Mouse (Mus musculus) forebrain, embryonic 15.5 days (tissue): ENCODE results near the gene Tiam2. TPM values are rescaled to one million over a fixed set of nuclear protein-coding genes. Genes with fewer than 3 reads are reported as not detected.

ENCODE experiments used
- ATAC-seq: fragments of 200-750 bp; cut with Nextera tagmentation; replicated peaks from 2 replicates; pipeline ENCODE4 v1.8.0; 2017; ENCODE audit warnings: mild to moderate bottlenecking, moderate TSS enrichment, moderate library complexity
- H3K27ac ChIP-seq: fragments of 300-500 bp; sonication (generic); replicated peaks from 2 replicates; pipeline ENCODE4 v1.5.1; 2015; ENCODE audit warnings: mild to moderate bottlenecking, inconsistent platforms
- H3K27me3 ChIP-seq: fragments of 300-500 bp; sonication (generic); 2 replicates; pipeline ENCODE4 v1.6.1; 2015; ENCODE audit warnings: inconsistent platforms
- H3K36me3 ChIP-seq: fragments of 300-500 bp; sonication (generic); 2 replicates; pipeline ENCODE4 v1.6.1; 2015; ENCODE audit warnings: mild to moderate bottlenecking, inconsistent platforms
- H3K4me1 ChIP-seq: fragments of 300-500 bp; sonication (generic); 2 replicates; pipeline ENCODE4 v1.6.1; 2015; ENCODE audit warnings: inconsistent platforms
- H3K4me2 ChIP-seq: fragments of 300-500 bp; sonication (generic); replicated peaks from 2 replicates; pipeline ENCODE4 v1.6.1; 2015; ENCODE audit warnings: mild to moderate bottlenecking, inconsistent platforms
- H3K4me3 ChIP-seq: fragments of 300-500 bp; sonication (generic); 2 replicates; pipeline ENCODE4 v1.5.1; 2015; ENCODE audit warnings: mild to moderate bottlenecking, inconsistent platforms
- H3K9ac ChIP-seq: fragments of 300-500 bp; sonication (generic); replicated peaks from 2 replicates; pipeline ENCODE4 v1.6.1; 2015; ENCODE audit warnings: mild to moderate bottlenecking, inconsistent platforms
- H3K9me3 ChIP-seq: fragments of 300-500 bp; sonication (generic); 2 replicates; pipeline ENCODE4 v1.6.1; 2016; ENCODE audit warnings: inconsistent platforms
- WGBS: fragments of 180-500 bp; shearing (Covaris S2); methylation state at CpG from one replicate; pipeline ENCODE4 v1.1.7; 2015; ENCODE audit warnings: mixed read lengths; 5-methylcytosine and 5-hydroxymethylcytosine counted together
- polyA plus RNA-seq: library from polyadenylated mRNA; unstranded; fragments of >200 nt; fragmentation: Nextera tagmentation; extraction: Ambion mirVana; gene quantifications from 2 replicates; pipeline ENCODE4 v1.2.1, GENCODE M21; 2015

Tiam2 gene
- polyA plus RNA-seq, 1 experiment from 2014 or later: 122 TPM

GRCm38 (mm10) chr17:3491667-3492066 is 165.3 kb downstream of the Tiam2 start:
- H3K36me3 ChIP-seq: peaks cover 4% of the 10 kb centered on the region; the same call in 1 of the 2 replicates
- 88% methylated on average over 6 of the region's 6 CpGs for WGBS

GRCm38 (mm10) chr17:3495576-3495975 is 169.2 kb downstream of the Tiam2 start:
- Histone ChIP-seq H3K9ac (no peak overlapping the region), H3K4me1 (peaks cover 5% of the 10 kb centered on the region), H3K36me3 (no peaks in the 10 kb centered on the region), H3K4me2 (no peak overlapping the region), H3K27me3 (no peaks in the 10 kb centered on the region), H3K27ac (no peak overlapping the region), H3K9me3 (no peaks in the 10 kb centered on the region), H3K4me3 (no peak overlapping the region)
- no peak for ATAC-seq
- 72% methylated on average over 2 of the region's 2 CpGs for WGBS

More at GRCm38 (mm10) chr17:3491667-3492066, 165.3 kb downstream of the Tiam2 start:
- no peaks in the 10 kb centered on the region for H3K27me3 ChIP-seq
- H3K9me3 ChIP-seq: no peaks in the 10 kb centered on the region
- H3K9ac ChIP-seq: no peak overlapping the region
- H3K4me3 ChIP-seq: no peak overlapping the region
- peaks cover 12% of the 10 kb centered on the region for H3K4me1 ChIP-seq
- no peak overlapping the region for H3K4me2 ChIP-seq
- H3K27ac ChIP-seq: no peak overlapping the region
- ATAC-seq: no peak

GRCm38 (mm10) chr17:3496080-3496479 is 169.7 kb downstream of the Tiam2 start:
- no peak overlapping the region for H3K9ac ChIP-seq
- no peaks in the 10 kb centered on the region for H3K36me3 ChIP-seq
- 81% methylated on average over 3 of the region's 3 CpGs for WGBS
- H3K27me3 ChIP-seq: no peaks in the 10 kb centered on the region
- no peak for ATAC-seq
- no peaks in the 10 kb centered on the region for H3K9me3 ChIP-seq
- no peak overlapping the region for H3K4me3 ChIP-seq
- H3K4me1 ChIP-seq: peaks cover 5% of the 10 kb centered on the region
- H3K4me2 ChIP-seq: no peak overlapping the region
- no peak overlapping the region for H3K27ac ChIP-seq

- Histone ChIP-seq H3K4me3 (no peak overlapping the region), H3K9me3 (no peaks in the 10 kb centered on the region), H3K4me2 (no peak overlapping the region), H3K27me3 (no peaks in the 10 kb centered on the region), H3K27ac (no peak overlapping the region), H3K36me3 (peaks cover 6% of the 10 kb centered on the region), H3K4me1 (peaks cover 5% of the 10 kb centered on the region), H3K9ac (no peak overlapping the region)
- 19% methylated on average over 3 of the region's 3 CpGs for WGBS
- no peak for ATAC-seq
Observed at GRCm38 (mm10) chr17:3498086-3498485, 171.7 kb downstream of the Tiam2 start.

DNA sequence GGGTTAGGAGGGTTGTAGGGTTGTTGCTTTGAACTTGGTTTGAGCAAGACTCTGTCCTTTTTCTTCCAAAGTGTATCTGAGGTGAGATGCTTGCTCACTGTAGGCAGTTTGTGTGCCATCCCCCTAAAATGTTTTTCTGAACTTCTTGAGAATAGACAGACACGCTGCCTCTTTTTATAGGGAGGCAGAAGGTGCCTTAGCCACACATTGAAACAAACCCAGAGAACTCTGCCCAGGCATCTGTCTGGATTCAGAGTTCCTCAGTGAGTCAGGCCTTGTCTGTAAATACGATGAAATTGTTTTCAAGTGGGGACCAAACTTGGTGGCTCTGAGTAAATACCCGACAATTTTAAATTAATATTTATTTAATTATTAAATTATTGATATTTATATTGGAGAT is 172.2 kb downstream of the Tiam2 start:
- no peak overlapping the region for H3K4me3 ChIP-seq
- peaks cover 5% of the 10 kb centered on the region for H3K4me1 ChIP-seq
- H3K9me3 ChIP-seq: no peaks in the 10 kb centered on the region
- H3K36me3 ChIP-seq: peaks cover 11% of the 10 kb centered on the region
- H3K27ac ChIP-seq: no peak overlapping the region
- WGBS: 91% methylated on average over 3 of the region's 3 CpGs
- H3K4me2 ChIP-seq: no peak overlapping the region
- H3K9ac ChIP-seq: no peak overlapping the region
- no peaks in the 10 kb centered on the region for H3K27me3 ChIP-seq
- ATAC-seq: no peak

DNA sequence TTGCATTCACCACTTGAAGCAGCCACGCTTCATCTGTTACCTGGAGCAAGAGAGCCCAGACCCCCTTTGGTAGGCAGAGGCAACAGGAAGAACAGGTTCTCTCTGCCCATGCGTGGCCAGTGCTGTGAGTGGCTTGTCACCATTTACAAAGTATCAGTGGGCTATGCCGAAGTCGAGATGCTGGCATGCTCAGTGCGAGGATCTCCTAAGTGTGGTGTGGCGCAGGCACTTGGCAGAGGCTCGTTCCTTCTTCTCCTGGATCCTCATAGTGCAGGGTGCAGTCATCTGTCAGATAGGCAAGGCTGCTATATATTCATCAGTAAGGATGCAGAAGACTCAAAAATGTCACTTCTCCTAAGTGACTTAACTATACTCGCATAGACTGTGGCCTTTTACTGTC is 173.1 kb downstream of the Tiam2 start:
- no peaks in the 10 kb centered on the region for H3K9me3 ChIP-seq
- ATAC-seq: no peak
- 90% methylated on average over 8 of the region's 8 CpGs for WGBS
- peaks cover 5% of the 10 kb centered on the region for H3K4me1 ChIP-seq
- no peak overlapping the region for H3K9ac ChIP-seq
- no peaks in the 10 kb centered on the region for H3K27me3 ChIP-seq
- no peak overlapping the region for H3K4me3 ChIP-seq
- no peak overlapping the region for H3K4me2 ChIP-seq
- peaks cover 11% of the 10 kb centered on the region for H3K36me3 ChIP-seq
- H3K27ac ChIP-seq: 0 out of 2 replicates have a peak overlapping the region, but pooled peaks have one; percentile 8

GRCm38 (mm10) chr17:3500076-3500475 is 173.7 kb downstream of the Tiam2 start:
- Histone ChIP-seq H3K4me3 (no peak overlapping the region), H3K36me3 (peaks cover 15% of the 10 kb centered on the region), H3K9me3 (no peaks in the 10 kb centered on the region), H3K27me3 (no peaks in the 10 kb centered on the region), H3K9ac (no peak overlapping the region), H3K27ac (no peak overlapping the region), H3K4me1 (peaks cover 5% of the 10 kb centered on the region), H3K4me2 (no peak overlapping the region)
- WGBS: 87% methylated on average over 6 of the region's 6 CpGs
- no peak for ATAC-seq

DNA sequence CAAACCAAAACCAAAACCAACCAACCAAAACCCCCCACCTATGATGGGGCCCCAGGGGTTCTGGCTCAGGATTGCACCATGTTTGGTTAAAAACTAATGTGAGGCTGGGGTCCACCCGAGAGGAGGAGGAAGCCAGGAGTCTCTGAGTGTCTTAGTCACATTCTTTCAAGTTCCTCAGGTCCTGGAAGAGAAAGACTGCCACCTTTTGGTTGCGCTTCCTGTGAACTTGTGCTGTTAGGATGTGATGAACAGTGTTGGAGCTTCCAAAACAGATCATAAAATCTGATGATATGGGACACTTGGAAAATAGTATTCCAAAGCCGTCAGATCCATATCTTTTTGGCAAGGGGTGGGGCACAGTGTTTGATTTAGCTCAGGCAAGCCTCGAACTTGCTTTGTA is 174.6 kb downstream of the Tiam2 start:
- Histone ChIP-seq H3K9ac (no peak overlapping the region), H3K4me3 (no peak overlapping the region), H3K36me3 (peaks cover 24% of the 10 kb centered on the region), H3K4me1 (no peaks in the 10 kb centered on the region), H3K9me3 (no peaks in the 10 kb centered on the region), H3K27me3 (no peaks in the 10 kb centered on the region), H3K27ac (no peak overlapping the region), H3K4me2 (no peak overlapping the region)
- 91% methylated on average over 4 of the region's 4 CpGs for WGBS
- no peak for ATAC-seq

GRCm38 (mm10) chr17:3505711-3506110 is 179.3 kb downstream of the Tiam2 start:
- Histone ChIP-seq H3K4me1 (no peaks in the 10 kb centered on the region), H3K9me3 (no peaks in the 10 kb centered on the region), H3K4me3 (no peak overlapping the region), H3K27ac (no peak overlapping the region), H3K36me3 (peaks cover 57% of the 10 kb centered on the region), H3K27me3 (no peaks in the 10 kb centered on the region), H3K9ac (no peak overlapping the region), H3K4me2 (no peak overlapping the region)
- WGBS: 71% methylated on average over 1 of the region's 1 CpGs
- no peak for ATAC-seq

DNA sequence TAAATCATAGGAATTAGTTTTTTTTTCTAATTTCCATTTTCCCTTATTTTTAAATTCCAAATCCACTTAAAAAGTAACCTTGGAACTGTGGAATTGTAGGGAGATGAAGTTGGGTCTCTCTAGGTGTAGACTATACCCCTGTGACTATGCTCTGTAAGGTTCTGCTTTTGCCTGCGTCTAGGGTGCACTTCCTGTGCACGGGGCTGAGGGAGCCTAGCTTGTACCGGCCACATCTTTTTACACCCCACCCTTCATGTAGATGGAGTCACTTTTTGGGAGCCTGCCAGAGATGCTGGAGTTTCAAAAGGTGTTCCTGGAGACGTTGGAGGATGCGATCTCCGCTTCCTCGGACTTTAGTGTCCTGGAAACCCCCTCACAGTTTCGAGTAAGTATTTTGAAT is 180.1 kb downstream of the Tiam2 start:
- Histone ChIP-seq H3K4me3 (no peak overlapping the region), H3K27ac (no peak overlapping the region), H3K4me2 (no peak overlapping the region), H3K36me3 (peaks cover 60% of the 10 kb centered on the region), H3K9ac (no peak overlapping the region), H3K4me1 (no peaks in the 10 kb centered on the region), H3K9me3 (no peaks in the 10 kb centered on the region), H3K27me3 (no peaks in the 10 kb centered on the region)
- 89% methylated on average over 8 of the region's 8 CpGs for WGBS
- no peak for ATAC-seq

- H3K4me3 ChIP-seq: no peak overlapping the region
- H3K9me3 ChIP-seq: no peaks in the 10 kb centered on the region
- no peak overlapping the region for H3K27ac ChIP-seq
- ATAC-seq: peak; percentile 61; the same call in 1 of the 2 replicates
- H3K9ac ChIP-seq: no peak overlapping the region
- H3K27me3 ChIP-seq: no peaks in the 10 kb centered on the region
- no peak overlapping the region for H3K4me2 ChIP-seq
- no peaks in the 10 kb centered on the region for H3K4me1 ChIP-seq
- WGBS: 30% methylated on average over 1 of the region's 1 CpGs
- peaks cover 73% of the 10 kb centered on the region for H3K36me3 ChIP-seq
Observed at GRCm38 (mm10) chr17:3509841-3510240, 183.5 kb downstream of the Tiam2 start.

DNA sequence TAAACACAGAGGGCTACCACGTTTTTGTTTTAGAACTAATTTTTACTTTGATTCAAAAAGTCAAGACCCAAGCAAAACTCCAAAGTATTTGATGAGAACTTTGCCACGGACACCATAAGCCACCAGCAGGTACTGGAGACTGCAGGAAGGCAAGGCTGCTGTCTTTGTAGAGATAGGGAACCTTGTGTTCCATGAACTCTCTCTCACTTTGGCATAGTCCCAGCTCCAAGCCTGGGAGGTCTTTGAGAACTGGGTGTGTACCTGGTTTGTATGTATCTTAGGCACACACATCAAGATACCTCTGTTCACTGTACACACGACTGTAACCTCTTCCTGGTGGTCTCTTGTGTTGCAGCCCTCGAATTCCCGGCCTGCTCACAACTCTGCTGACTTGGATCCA is 187.9 kb downstream of the Tiam2 start:
- Histone ChIP-seq H3K27me3 (no peaks in the 10 kb centered on the region), H3K9me3 (no peaks in the 10 kb centered on the region), H3K27ac (no peak overlapping the region), H3K4me2 (no peak overlapping the region), H3K4me3 (no peak overlapping the region), H3K4me1 (no peaks in the 10 kb centered on the region), H3K9ac (no peak overlapping the region), H3K36me3 (peaks cover 76% of the 10 kb centered on the region)
- ATAC-seq: no peak
- WGBS: 86% methylated on average over 5 of the region's 5 CpGs

- no peaks in the 10 kb centered on the region for H3K4me1 ChIP-seq
- no peak overlapping the region for H3K4me2 ChIP-seq
- no peak overlapping the region for H3K27ac ChIP-seq
- no peak overlapping the region for H3K9ac ChIP-seq
- H3K4me3 ChIP-seq: no peak overlapping the region
- peaks cover 76% of the 10 kb centered on the region for H3K36me3 ChIP-seq
- no peak for ATAC-seq
- H3K27me3 ChIP-seq: no peaks in the 10 kb centered on the region
- 93% methylated on average over 8 of the region's 8 CpGs for WGBS
- H3K9me3 ChIP-seq: no peaks in the 10 kb centered on the region
Observed at GRCm38 (mm10) chr17:3515851-3516250, 189.5 kb downstream of the Tiam2 start.
